Mouse (Mus musculus): ENCODE data around the gene Rgma. TPM values are rescaled to one million over a fixed set of nuclear protein-coding genes. Genes with fewer than 3 reads are reported as not detected.

Rgma gene
- 0.55 and 0.89 TPM in 2 replicates for polyA plus RNA-seq (2016; fragmentation: Nextera tagmentation; extraction: Ambion mirVana)

DNA sequence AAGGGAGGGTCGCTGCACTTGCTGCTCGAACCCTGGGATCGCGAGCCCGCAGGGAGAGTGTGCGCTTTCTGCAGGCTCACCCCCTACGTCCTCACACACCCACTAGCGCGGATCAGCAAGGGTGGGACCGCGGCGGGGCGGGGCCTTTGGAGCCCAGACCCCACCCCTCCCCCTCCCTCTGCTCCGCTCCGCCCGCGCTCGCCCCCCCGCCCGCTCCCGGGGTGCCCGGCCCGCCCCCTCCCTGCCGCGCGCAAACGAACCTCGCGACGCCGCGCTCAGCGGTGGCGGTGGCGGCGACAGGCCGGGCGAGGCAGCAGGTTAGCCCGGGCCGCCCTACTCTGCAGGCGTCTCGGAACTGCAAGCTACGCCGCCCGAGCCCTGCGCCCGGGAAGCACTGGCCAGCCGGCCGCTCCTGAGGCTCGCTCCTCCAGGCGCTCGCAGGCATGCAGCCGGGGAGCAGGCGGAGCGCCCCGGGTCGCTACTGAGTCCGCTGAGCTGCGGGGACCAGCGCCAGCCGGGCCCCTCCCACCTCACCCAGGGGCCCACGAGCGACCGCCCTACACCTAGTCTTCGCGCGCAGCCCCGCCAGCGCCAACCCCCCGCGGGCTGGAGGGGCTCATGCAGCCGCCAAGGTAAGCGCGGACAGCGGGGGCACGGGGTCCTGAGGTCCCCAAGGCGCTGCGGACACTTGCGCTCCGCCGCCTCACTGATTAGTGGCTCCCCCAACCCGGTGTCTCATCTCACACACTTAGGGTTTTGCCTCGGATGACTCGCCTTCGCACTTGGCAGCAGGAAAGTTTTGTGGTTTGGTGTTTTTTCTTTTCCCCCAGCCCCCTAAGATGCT is at the start of gene Rgma:
Gene Rgma (plus strand): TSS at position 253 of the 844 bp plus-strand sequence.
- Histone ChIP-seq H3K9ac (no peak within 1 kb of the TSS), H3K27me3 (replicated peaks) (peaks cover 91% of the 10 kb centered on the region), H3K4me2 (peak within 1 kb of the TSS; percentile 69), H3K4me3 (peak within 1 kb of the TSS; percentile 50), H3K9me3 (replicated peaks) (no peaks in the 10 kb centered on the region), H3K27ac (no peak within 1 kb of the TSS), H3K4me1 (peaks cover 14% of the 10 kb centered on the region), H3K36me3 (no peaks in the 10 kb centered on the region)
- peak; percentile 54 for ATAC-seq
- WGBS (ENCODE audit: insufficient replicate concordance): 3% methylated on average over 60 of the region's 85 CpGs

DNA sequence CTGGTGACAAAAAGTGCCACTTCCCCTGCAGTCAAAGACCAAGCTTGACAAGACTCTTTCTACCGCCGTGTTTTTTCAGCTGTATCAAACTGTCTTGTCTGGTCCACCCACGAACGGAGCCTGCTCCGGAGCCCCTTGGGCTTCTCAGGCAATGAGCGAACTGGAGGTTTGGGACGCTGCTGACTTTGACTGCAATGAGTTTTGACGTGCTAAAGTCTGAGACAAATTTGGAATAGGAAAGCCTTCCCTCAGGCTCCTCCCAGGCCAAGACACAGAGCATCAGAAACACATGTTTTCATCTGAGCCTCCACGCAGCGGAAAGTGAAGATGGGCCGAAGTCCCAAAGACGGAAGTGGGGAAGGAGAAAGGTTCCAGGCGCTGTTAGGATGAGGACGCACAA is 49.1 kb upstream of the Rgma start:
- H3K9me3 ChIP-seq (replicated peaks): no peaks in the 10 kb centered on the region
- no peaks in the 10 kb centered on the region for H3K36me3 ChIP-seq
- H3K4me3 ChIP-seq: no peak overlapping the region
- no peak for ATAC-seq
- H3K27me3 ChIP-seq (replicated peaks): no peaks in the 10 kb centered on the region; the same call in 1 of the 2 replicates
- H3K27ac ChIP-seq: no peak overlapping the region
- H3K4me1 ChIP-seq: no peaks in the 10 kb centered on the region
- 82% methylated on average over 14 of the region's 14 CpGs for WGBS (ENCODE audit: insufficient replicate concordance)
- no peak overlapping the region for H3K9ac ChIP-seq
- H3K4me2 ChIP-seq: no peak overlapping the region

DNA sequence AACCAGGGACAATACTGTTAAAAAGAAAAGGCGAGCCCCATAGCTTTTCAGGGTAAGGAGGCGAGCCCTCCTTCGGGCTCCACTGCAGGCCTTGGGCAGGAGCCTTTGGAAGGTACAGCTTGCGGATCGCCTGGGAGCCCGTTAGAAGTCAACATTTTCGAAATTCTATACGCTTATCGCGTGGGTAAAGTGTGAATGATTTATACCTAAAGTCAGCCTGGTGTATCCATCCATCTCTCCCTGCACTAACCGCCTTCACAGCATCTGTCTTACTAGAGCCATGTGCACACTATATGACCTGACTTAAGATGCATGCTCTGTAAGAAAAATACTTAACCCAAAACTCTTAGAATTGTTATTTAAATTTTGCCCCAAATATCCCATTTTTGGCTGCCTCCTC is 48.6 kb upstream of the Rgma start:
- WGBS (ENCODE audit: insufficient replicate concordance): 72% methylated on average over 11 of the region's 11 CpGs
- no peak overlapping the region for H3K9ac ChIP-seq
- H3K4me1 ChIP-seq: no peaks in the 10 kb centered on the region
- H3K36me3 ChIP-seq: no peaks in the 10 kb centered on the region
- H3K4me2 ChIP-seq: no peak overlapping the region
- no peak overlapping the region for H3K27ac ChIP-seq
- no peak overlapping the region for H3K4me3 ChIP-seq
- H3K27me3 ChIP-seq (replicated peaks): no peaks in the 10 kb centered on the region; the same call in 1 of the 2 replicates
- no peaks in the 10 kb centered on the region for H3K9me3 ChIP-seq (replicated peaks)
- ATAC-seq: no peak

DNA sequence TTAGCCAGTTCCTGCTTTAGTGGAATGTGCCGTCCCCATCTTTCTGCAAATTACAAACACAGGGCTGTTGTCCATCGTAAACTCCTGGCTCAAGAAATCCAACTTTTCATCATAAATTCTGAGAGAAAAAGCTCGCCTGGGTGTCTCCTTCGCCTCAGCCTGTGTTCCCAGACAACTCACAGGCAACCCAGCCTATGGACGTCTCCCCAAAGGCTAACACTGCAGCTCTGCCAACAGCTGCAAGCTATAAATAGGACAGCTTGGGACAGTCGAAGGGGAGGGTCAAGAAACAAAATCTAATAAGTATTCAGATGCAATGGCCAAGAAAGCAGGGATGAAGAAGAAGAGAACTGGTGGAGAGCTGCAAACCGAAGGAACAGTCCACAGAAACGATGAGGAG is 48.1 kb upstream of the Rgma start:
- Histone ChIP-seq H3K4me2 (no peak overlapping the region), H3K27me3 (replicated peaks) (no peaks in the 10 kb centered on the region; the same call in 1 of the 2 replicates), H3K4me3 (no peak overlapping the region), H3K27ac (no peak overlapping the region), H3K36me3 (no peaks in the 10 kb centered on the region), H3K4me1 (no peaks in the 10 kb centered on the region), H3K9me3 (replicated peaks) (no peaks in the 10 kb centered on the region), H3K9ac (no peak overlapping the region)
- 62% methylated on average over 8 of the region's 8 CpGs for WGBS (ENCODE audit: insufficient replicate concordance)
- ATAC-seq: no peak

DNA sequence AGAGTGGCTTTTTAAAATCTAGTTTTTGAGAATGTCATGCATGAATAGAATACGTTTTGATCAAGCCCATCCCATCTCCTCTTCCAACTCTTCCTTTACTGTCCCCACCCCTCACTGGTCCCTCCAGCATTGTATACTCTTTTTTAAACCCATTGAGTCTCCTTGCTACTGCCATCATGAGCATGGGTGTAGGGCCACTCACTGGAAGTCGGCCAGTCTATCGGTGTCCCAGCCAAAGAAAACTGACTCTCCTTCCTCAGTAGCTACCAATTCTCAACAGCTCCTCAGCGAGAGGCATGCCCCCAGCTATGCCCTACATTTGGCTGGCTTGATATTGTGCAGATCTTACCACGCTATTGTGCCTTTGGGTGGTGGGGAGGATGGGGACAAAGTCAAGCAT is 47.7 kb upstream of the Rgma start:
- WGBS (ENCODE audit: insufficient replicate concordance): 68% methylated on average over 5 of the region's 5 CpGs
- Histone ChIP-seq H3K9ac (no peak overlapping the region), H3K36me3 (no peaks in the 10 kb centered on the region), H3K4me2 (no peak overlapping the region), H3K4me3 (no peak overlapping the region), H3K4me1 (no peaks in the 10 kb centered on the region), H3K27ac (no peak overlapping the region), H3K27me3 (replicated peaks) (no peaks in the 10 kb centered on the region; the same call in 1 of the 2 replicates), H3K9me3 (replicated peaks) (no peaks in the 10 kb centered on the region)
- no peak for ATAC-seq

DNA sequence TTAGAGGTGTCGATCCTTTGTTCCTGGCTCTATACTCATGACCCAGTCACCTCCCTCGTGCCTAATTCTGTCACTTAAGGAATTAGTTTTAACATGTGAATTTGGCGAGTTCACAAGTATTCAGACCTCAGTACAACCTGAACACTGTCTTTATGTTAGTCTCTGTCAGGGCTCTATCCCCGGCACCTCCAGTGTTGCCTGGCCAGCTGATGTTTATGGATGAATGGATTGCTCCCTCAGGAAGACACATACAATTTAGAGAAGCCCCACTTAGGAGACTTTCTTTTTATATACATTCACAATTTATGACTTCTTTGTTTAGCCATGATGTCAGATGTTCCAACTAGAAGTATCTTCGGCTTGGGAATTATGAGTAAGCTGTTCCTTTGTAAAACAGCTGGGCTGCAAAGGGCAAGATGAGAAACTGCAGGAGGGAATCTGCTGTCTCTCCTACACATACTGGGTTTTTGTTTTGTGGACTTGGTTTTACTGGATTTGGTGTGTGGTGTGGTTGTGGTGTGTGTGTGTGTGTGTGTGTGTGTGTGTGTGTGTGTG is 46.6 kb upstream of the Rgma start:
- WGBS (ENCODE audit: insufficient replicate concordance): 52% methylated on average over 5 of the region's 5 CpGs
- no peak overlapping the region for H3K4me3 ChIP-seq
- ATAC-seq: no peak

DNA sequence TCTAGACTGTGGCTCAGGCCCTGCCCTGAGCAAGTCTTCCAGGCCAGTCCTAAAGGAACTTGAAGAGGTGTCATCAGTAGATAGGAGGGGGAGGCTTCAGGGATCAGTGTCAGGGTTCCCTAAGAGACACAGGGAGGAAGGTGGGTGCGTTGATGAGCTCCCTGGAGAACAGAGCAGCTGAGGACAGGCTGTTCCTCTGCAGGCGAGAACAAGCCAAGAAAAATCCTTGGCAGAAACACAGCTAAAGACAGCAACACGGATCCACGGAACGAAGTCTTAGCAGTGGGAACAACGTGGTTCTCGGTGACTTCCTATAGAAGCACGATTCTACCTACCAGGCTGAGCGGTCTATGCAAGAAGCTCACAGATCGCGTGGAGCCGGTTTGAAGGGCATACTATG is 44.6 kb upstream of the Rgma start:
- Histone ChIP-seq H3K4me2 (no peak overlapping the region), H3K9me3 (replicated peaks) (no peaks in the 10 kb centered on the region), H3K4me3 (no peak overlapping the region), H3K27me3 (replicated peaks) (no peaks in the 10 kb centered on the region), H3K27ac (no peak overlapping the region), H3K36me3 (no peaks in the 10 kb centered on the region), H3K9ac (no peak overlapping the region), H3K4me1 (no peaks in the 10 kb centered on the region)
- whole genome bisulfite sequencing (ENCODE audit: insufficient replicate concordance): 80% methylated on average over 12 of the region's 12 CpGs
- no peak for ATAC-seq

More for the DNA sequence above, 46.6 kb upstream of the Rgma start:
- Histone ChIP-seq H3K4me1 (no peaks in the 10 kb centered on the region), H3K9me3 (replicated peaks) (no peaks in the 10 kb centered on the region), H3K36me3 (no peaks in the 10 kb centered on the region), H3K9ac (no peak overlapping the region), H3K27ac (no peak overlapping the region), H3K27me3 (replicated peaks) (no peaks in the 10 kb centered on the region), H3K4me2 (no peak overlapping the region)

DNA sequence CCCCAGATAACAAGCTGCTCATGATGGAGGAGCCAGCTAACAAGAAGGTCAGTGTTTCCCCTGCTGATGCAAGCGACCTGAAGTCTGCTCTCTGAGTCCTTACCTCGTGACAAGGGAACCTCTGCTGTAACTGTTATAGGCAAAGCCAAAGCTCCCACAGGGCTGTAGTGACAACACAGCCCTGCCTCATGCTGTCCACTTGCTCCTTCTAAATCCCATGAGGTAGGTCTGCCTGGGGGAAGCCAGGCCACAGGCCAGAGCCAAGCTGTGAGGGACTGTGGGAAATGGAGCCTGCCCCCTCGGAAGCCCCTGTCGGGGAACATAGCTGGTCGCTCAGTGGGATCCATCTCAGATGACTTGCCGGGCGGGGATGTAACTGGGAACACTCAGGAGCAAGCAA is 43.7 kb upstream of the Rgma start:
- ATAC-seq: no peak
- H3K4me2 ChIP-seq: no peak overlapping the region
- 58% methylated on average over 7 of the region's 7 CpGs for WGBS (ENCODE audit: insufficient replicate concordance)
- H3K4me3 ChIP-seq: no peak overlapping the region
- no peaks in the 10 kb centered on the region for H3K4me1 ChIP-seq
- H3K27ac ChIP-seq: no peak overlapping the region
- no peaks in the 10 kb centered on the region for H3K36me3 ChIP-seq
- no peaks in the 10 kb centered on the region for H3K9me3 ChIP-seq (replicated peaks)
- no peaks in the 10 kb centered on the region for H3K27me3 ChIP-seq (replicated peaks)
- H3K9ac ChIP-seq: no peak overlapping the region

DNA sequence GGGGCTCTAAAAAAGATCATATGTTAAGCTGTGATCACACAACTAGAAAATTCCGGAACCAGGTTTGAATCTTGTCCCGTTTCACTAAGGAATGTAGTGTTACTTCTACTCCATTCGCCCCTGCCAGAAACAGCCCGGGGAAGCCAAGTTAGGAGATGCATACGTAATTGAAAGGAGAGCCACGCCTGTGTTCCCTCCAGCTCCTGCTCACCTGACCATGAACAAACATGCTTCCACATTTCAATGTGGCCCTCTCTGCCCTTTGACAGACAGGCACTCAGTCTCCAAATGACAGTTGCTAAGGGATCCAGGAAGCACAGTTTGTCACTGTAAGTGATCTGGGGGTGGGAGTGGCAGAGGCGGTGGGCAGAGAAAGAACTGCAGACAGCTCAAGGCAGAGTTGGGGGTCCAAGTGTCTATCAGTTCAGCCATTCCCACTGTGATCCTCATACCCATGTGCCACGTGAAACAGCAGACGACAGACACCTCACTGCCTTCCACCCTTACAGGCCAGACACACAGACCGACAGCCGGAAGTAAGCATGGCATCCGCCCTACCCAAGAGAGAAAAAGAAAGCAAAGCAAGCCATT is 41.8 kb upstream of the Rgma start:
- Histone ChIP-seq H3K36me3 (no peaks in the 10 kb centered on the region), H3K27me3 (replicated peaks) (no peaks in the 10 kb centered on the region), H3K9me3 (replicated peaks) (no peaks in the 10 kb centered on the region), H3K27ac (no peak overlapping the region), H3K9ac (no peak overlapping the region), H3K4me3 (no peak overlapping the region), H3K4me1 (no peaks in the 10 kb centered on the region), H3K4me2 (no peak overlapping the region)
- 75% methylated on average over 12 of the region's 12 CpGs for WGBS (ENCODE audit: insufficient replicate concordance)
- ATAC-seq: no peak

DNA sequence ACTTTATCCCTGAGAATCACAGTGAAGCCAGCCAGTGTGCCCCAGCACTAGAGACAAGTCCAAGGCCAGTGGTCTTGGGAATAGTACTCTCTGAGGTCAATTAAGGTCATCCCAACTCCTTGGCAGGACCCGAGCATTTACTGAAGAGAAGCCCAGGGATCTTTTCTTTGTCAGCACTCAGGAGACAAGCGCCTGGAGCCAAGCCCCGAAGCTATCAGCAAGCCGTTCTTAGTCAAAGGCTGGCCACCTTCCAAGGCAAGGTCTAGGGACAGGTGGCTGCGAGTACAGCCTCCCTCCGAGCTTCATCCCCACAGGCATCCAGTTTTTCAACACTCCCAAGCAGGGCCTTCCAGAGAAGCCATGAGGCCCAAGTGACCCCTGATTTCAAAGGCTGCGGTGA is 40.4 kb upstream of the Rgma start:
- Histone ChIP-seq H3K27me3 (replicated peaks) (no peaks in the 10 kb centered on the region), H3K4me3 (no peak overlapping the region), H3K9ac (no peak overlapping the region), H3K27ac (no peak overlapping the region), H3K4me1 (no peaks in the 10 kb centered on the region), H3K9me3 (replicated peaks) (no peaks in the 10 kb centered on the region), H3K4me2 (no peak overlapping the region), H3K36me3 (no peaks in the 10 kb centered on the region)
- WGBS (ENCODE audit: insufficient replicate concordance): 60% methylated on average over 7 of the region's 7 CpGs
- ATAC-seq: no peak

DNA sequence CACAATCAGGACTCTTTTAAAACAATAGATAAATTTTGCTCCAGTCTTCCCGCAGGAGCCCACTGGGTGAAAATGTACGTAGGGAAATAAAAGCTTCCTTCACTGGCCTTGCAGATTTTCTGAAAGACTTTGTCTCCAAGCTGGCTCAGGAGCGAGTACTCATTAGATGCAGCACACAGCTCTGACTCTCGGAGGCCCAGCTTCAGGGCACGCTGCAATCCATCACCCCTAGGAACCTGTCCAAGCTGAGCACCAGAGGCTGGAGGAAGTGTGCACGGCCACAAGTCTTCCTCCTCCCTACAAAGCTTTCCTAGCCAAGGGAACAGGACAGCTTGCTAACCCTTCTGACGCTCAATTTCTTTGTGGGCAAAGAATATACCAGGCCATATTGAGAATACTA is 38.9 kb upstream of the Rgma start:
- Histone ChIP-seq H3K4me2 (no peak overlapping the region), H3K9me3 (replicated peaks) (no peaks in the 10 kb centered on the region), H3K27me3 (replicated peaks) (no peaks in the 10 kb centered on the region), H3K4me1 (no peaks in the 10 kb centered on the region), H3K36me3 (no peaks in the 10 kb centered on the region), H3K9ac (no peak overlapping the region), H3K4me3 (no peak overlapping the region), H3K27ac (no peak overlapping the region)
- no peak for ATAC-seq
- 47% methylated on average over 7 of the region's 7 CpGs for WGBS (ENCODE audit: insufficient replicate concordance)

DNA sequence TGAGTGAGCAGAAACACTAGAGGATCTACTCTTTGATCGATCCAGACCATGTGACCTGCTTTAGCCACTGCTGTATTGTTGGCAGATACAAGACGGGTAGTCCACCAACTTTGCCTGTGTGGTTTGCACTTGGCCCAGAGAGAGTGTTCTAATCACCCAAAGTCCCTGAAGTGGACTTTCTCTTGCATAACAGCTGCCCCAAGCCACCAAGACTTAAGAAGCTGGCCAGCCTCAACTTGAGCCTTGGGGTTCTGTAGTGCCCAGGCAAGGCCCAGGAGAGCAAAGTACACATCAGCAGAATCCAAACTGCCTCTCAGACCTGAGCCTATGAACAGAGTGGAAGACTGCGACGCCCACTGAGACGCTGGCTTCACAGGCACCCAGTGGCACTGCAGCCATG is 37.0 kb upstream of the Rgma start:
- no peak overlapping the region for H3K4me2 ChIP-seq
- no peak for ATAC-seq
- WGBS (ENCODE audit: insufficient replicate concordance): 65% methylated on average over 5 of the region's 5 CpGs

More for the DNA sequence above, 37.0 kb upstream of the Rgma start:
- Histone ChIP-seq H3K9ac (no peak overlapping the region), H3K4me1 (no peaks in the 10 kb centered on the region), H3K4me3 (no peak overlapping the region), H3K27me3 (replicated peaks) (no peaks in the 10 kb centered on the region), H3K9me3 (replicated peaks) (no peaks in the 10 kb centered on the region), H3K36me3 (no peaks in the 10 kb centered on the region), H3K27ac (no peak overlapping the region)

All from liver, embryonic 12.5 days (tissue).